Mouse (Mus musculus) erythroblast, embryonic 14.5 days (primary cell): ENCODE measurements around the gene Macrod2.

ENCODE experiments used
- GATA1 ChIP-seq: IDR thresholded peaks from 2 replicates; pipeline ENCODE4 v1.6.1; 2012; ENCODE audit warnings: low read length, inconsistent platforms, mixed read lengths
- TAL1 ChIP-seq: IDR thresholded peaks from 3 replicates; pipeline ENCODE4 v1.6.1; 2012; ENCODE audit warnings: low read length, inconsistent platforms, mixed read lengths

- TF ChIP-seq GATA1 (no peak), TAL1 (no peak)
Observed at GRCm38 (mm10) chr2:140885176-140885575, 490.1 kb downstream of the Macrod2 start.
